Mouse (Mus musculus): ENCODE measurements at regions not wholly inside any gene's neighbourhood (a gene's known extent, or its start where the extent isn't known, plus 50 kb on each side); places are given as distances from the start of the nearest gene placed in this dataset.

GRCm38 (mm10) chr9:48058599-48058998 lies 103.2 kb upstream of the Nxpe4 start:
- TF ChIP-seq E2F4 (IDR thresholded peaks at IDR 0.05; ENCODE audit: borderline replicate concordance, low read depth, low read length) = no peak
- TF ChIP-seq MAX (IDR thresholded peaks at IDR 0.05; ENCODE audit: low read length) = no peak
- TF ChIP-seq POLR2A (IDR thresholded peaks at IDR 0.05; ENCODE audit: control insufficient read depth in 1 of 2, insufficient read depth in 1 of 2, low read depth in 1 of 2, low read length in 2 of 2, poor library complexity in 1 of 2) = no peak
- no peak for TF ChIP-seq RAD21 (IDR thresholded peaks at IDR 0.05; ENCODE audit: low read depth, low read length)
- no peak for TF ChIP-seq MXI1 (IDR thresholded peaks at IDR 0.05; ENCODE audit: low read depth, low read length)
- no peak for TF ChIP-seq CTCF (IDR thresholded peaks at IDR 0.05 in 2 of 3, conservative IDR thresholded peaks at IDR 0.05 in 1 of 3; ENCODE audit: control insufficient read depth in 1 of 3, insufficient read depth in 1 of 3, low read depth in 2 of 3, low read length in 3 of 3, poor library complexity in 1 of 3, severe bottlenecking in 1 of 3)
- TF ChIP-seq GATA1 (IDR thresholded peaks at IDR 0.05; ENCODE audit: low read depth, low read length) = no peak
- TF ChIP-seq NELFE (IDR thresholded peaks at IDR 0.05; ENCODE audit: low read depth, low read length) = no peak
- TF ChIP-seq ZKSCAN1 (IDR thresholded peaks at IDR 0.05; ENCODE audit: low read depth, low read length) = no peak
- no peak for TF ChIP-seq CHD1 (IDR thresholded peaks at IDR 0.05; ENCODE audit: low read depth, low read length)
- TF ChIP-seq ELF1 (IDR thresholded peaks at IDR 0.05; ENCODE audit: low read depth, low read length) = no peak
